Mouse (Mus musculus) neural tube, embryonic 13.5 days (tissue): Measurements from ENCODE around the gene Slc7a15. TPM values are rescaled to one million over a fixed set of nuclear protein-coding genes. Genes with fewer than 3 reads are reported as not detected.
"Not testable (repeated sequence)": the region's sequence is repeated elsewhere in the genome, so short reads cannot be mapped to it uniquely, and the experiment has no call there.

Experiments used
- ATAC-seq: fragments of 200-750 bp; cut with Nextera tagmentation; 2 replicates; pipeline ENCODE4 v1.8.0; 2017; ENCODE audit warnings: low read depth, mild to moderate bottlenecking, moderate TSS enrichment, moderate library complexity
- H3K27ac ChIP-seq: fragments of 300-500 bp; sonication (generic); replicated peaks from 2 replicates; pipeline ENCODE4 v1.5.1; 2015; ENCODE audit warnings: moderate library complexity, mild to moderate bottlenecking, inconsistent platforms
- H3K27me3 ChIP-seq: fragments of 300-500 bp; sonication (generic); 2 replicates; pipeline ENCODE4 v1.6.1; 2015; ENCODE audit warnings: mild to moderate bottlenecking, inconsistent platforms
- H3K36me3 ChIP-seq: fragments of 300-500 bp; sonication (generic); 2 replicates; pipeline ENCODE4 v1.6.1; 2015; ENCODE audit warnings: mild to moderate bottlenecking, inconsistent platforms
- H3K4me1 ChIP-seq: fragments of 300-500 bp; sonication (generic); replicated peaks from 2 replicates; pipeline ENCODE4 v1.6.1; 2015; ENCODE audit warnings: inconsistent platforms
- H3K4me2 ChIP-seq: fragments of 300-500 bp; sonication (generic); 2 replicates; pipeline ENCODE4 v1.6.1; 2015; ENCODE audit warnings: inconsistent platforms, mild to moderate bottlenecking, moderate library complexity
- H3K4me3 ChIP-seq: fragments of 300-500 bp; sonication (generic); 2 replicates; pipeline ENCODE4 v1.5.1; 2015; ENCODE audit warnings: mild to moderate bottlenecking, inconsistent platforms
- H3K9ac ChIP-seq: fragments of 300-500 bp; sonication (generic); 2 replicates; pipeline ENCODE4 v1.6.1; 2015; ENCODE audit warnings: moderate library complexity, mild to moderate bottlenecking, inconsistent platforms
- H3K9me3 ChIP-seq: fragments of 300-500 bp; sonication (generic); 2 replicates; pipeline ENCODE4 v1.6.1; 2016; ENCODE audit warnings: inconsistent platforms
- WGBS: fragments of 180-500 bp; shearing (Covaris S2); methylation state at CpG from one replicate; pipeline ENCODE4 v1.1.7; 2015; 5-methylcytosine and 5-hydroxymethylcytosine counted together
- polyA plus RNA-seq: library from polyadenylated mRNA; unstranded; fragments of >200 nt; fragmentation: Nextera tagmentation; extraction: Ambion mirVana; gene quantifications from 2 replicates; pipeline ENCODE4 v1.2.1, GENCODE M21; 2015

Gene Slc7a15
- not detected in 2 replicates for polyA plus RNA-seq

DNA sequence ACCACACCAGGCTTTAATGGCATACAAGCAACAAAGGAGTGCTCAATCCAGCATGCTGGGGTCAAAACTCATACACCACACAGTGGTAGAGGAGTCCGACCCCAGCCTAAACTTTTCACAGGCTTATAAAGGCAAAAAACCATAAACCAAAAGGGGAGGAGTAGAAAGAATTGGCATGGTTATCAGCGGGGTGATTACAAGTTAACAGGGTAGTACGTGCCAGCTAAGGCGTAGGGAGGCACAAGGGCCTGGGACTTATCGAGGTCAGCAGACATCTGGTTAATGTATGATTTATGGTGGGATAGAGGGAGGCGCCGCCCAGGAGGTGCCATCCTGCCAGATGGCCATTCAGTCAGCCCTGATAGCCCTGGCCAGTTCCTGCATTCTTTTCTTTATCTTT is at the start of gene Slc7a15:
Slc7a15 (minus strand) TSS at position 101 of the 400 bp plus-strand sequence.
- not testable (repeated sequence) for H3K9me3 ChIP-seq, H3K9ac ChIP-seq, H3K4me1 ChIP-seq, ATAC-seq, H3K4me3 ChIP-seq, H3K27me3 ChIP-seq, H3K27ac ChIP-seq, H3K4me2 ChIP-seq, H3K36me3 ChIP-seq
- 93% methylated on average over 7 of the region's 7 CpGs for WGBS

DNA sequence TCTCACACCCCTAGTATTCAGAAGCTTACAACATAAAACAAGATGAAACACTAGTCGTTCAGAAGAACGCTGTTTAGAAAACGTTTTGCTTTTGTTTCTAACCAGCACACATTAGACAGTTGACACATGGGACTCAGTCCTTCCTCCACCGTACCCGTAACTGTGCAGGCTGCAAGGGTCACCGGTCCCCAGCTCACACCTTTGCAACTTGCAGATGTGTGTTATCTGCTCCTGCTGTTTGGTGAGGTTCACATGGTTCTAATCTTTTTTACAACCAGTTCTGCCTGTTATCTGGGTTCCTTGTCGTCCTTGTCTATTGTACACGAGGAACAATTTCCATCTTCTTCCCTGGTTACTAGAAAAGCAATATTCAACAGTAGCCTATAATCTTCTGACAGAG is 49.3 kb upstream of the Slc7a15 start:
- H3K27ac ChIP-seq, H3K36me3 ChIP-seq, H3K4me1 ChIP-seq, ATAC-seq, H3K4me3 ChIP-seq, H3K27me3 ChIP-seq, H3K9ac ChIP-seq, H3K9me3 ChIP-seq, H3K4me2 ChIP-seq: not testable (repeated sequence)
- 75% methylated on average over 8 of the region's 8 CpGs for WGBS

DNA sequence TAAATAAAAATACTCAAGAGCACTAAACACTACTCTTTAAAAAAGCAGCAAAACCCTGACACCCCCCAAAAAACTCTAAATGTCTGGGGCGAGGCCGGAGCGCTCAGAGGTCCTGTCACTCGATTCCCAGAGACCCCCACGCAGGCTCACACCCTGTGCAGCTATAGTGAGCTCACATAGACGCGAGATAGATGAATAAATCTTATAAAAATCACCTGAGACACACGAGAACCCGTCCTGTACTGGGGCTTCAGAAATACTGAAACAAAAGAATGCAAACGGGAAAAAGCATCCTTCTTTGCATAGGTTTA is 42.5 kb upstream of the Slc7a15 start:
- Histone ChIP-seq H3K27ac (peak overlapping the region; percentile 97), H3K4me3 (peak overlapping the region; percentile 80), H3K4me1 (peaks cover 4% of the 10 kb centered on the region; the same call in 1 of the 2 replicates), H3K4me2 (peak overlapping the region; percentile 55), H3K27me3 (no peaks in the 10 kb centered on the region), H3K36me3 (0 out of 2 replicates have a peak, but pooled peaks cover 3% of the 10 kb centered on the region), H3K9ac (peak overlapping the region; percentile 91), H3K9me3 (no peaks in the 10 kb centered on the region)
- peak; percentile 78 for ATAC-seq
- 2% methylated on average over 10 of the region's 10 CpGs for WGBS

DNA sequence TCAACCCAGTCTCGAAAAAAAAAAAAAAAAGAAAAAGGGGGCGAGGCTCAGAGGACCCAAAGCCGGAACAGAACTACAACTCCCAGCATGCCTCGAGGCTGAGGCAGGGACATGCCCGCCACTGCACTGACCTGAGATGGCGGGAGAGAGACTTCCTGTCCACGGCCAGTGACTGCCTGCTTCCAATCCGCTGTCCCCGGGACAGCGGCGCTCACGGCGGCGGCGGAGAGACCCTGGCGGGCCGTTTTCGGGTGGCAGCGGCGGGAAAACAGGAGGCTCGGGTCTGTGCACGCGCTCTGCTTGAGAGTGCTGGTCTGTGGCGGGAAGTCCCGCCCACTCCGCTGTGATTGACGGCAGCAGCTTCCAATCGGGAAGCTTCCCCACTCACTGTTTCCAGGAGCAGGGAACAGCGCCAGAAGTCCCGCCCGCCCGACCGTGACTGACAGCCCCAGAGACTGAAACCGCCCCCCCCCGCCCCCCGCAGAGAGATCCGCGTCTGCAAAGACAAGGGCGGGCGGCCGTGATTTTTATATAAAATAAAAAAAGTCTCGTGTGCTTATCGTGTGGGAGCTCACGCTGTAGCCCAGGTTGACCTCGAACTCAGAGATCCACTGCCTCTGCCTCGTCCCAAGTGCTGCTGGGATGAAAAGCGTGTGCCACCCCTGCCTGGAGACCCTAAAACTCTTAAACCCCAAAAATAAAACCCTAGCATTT is 42.0 kb upstream of the Slc7a15 start:
- ATAC-seq, result peak; percentile 99
- Histone ChIP-seq H3K4me3 (peak overlapping the region; percentile 80), H3K4me2 (peak overlapping the region; percentile 63), H3K9me3 (no peaks in the 10 kb centered on the region), H3K9ac (peak overlapping the region; percentile 91), H3K36me3 (0 out of 2 replicates have a peak, but pooled peaks cover 3% of the 10 kb centered on the region), H3K27ac (peak overlapping the region; percentile 97), H3K4me1 (peaks cover 4% of the 10 kb centered on the region; the same call in 1 of the 2 replicates), H3K27me3 (no peaks in the 10 kb centered on the region)
- under 1% methylated on average over 47 of the region's 47 CpGs for WGBS

GRCm38 (mm10) chr12:8640186-8640585 is 41.3 kb upstream of the Slc7a15 start:
- not testable (repeated sequence) for H3K27ac ChIP-seq, H3K4me1 ChIP-seq, H3K36me3 ChIP-seq, H3K9me3 ChIP-seq, H3K27me3 ChIP-seq
- WGBS, result 0% methylated on average over 2 of the region's 2 CpGs
- Histone ChIP-seq H3K4me3 (peak overlapping the region; percentile 80), H3K4me2 (peak overlapping the region; percentile 63), H3K9ac (peak overlapping the region; percentile 63)
- peak; percentile 6; the same call in 1 of the 2 replicates for ATAC-seq

- 75% methylated on average over 10 of the region's 10 CpGs for WGBS
- not testable (repeated sequence) for H3K4me1 ChIP-seq, H3K4me2 ChIP-seq, H3K27me3 ChIP-seq, H3K9me3 ChIP-seq, H3K27ac ChIP-seq, H3K36me3 ChIP-seq, H3K9ac ChIP-seq, H3K4me3 ChIP-seq, ATAC-seq
These were observed 39.7 kb upstream of the Slc7a15 start for GRCm38 (mm10) chr12:8638411-8639087.

DNA sequence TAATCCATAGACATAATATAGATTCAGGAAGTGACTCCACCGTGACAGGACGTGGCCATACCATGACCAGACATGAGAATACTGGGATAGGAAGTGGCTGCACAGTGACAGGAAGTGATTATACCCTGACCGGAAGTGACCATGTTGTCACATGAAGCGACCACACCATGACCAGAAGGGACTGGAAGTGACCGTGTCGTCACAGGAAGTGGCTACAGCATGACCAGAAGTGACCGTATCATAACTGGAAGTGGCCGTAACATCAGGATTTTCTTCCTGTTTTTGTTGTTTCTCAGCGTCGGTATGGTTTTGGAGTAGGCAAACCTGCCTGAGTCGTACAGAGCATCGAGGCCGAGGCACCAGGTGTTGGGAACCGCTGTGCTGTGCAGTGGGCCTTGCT is 38.1 kb upstream of the Slc7a15 start:
- WGBS, result 91% methylated on average over 14 of the region's 14 CpGs
- Histone ChIP-seq H3K4me2 (no peak overlapping the region), H3K9ac (no peak overlapping the region), H3K4me1 (peaks cover 4% of the 10 kb centered on the region; the same call in 1 of the 2 replicates), H3K36me3 (0 out of 2 replicates have a peak, but pooled peaks cover 3% of the 10 kb centered on the region), H3K4me3 (no peak overlapping the region), H3K27me3 (no peaks in the 10 kb centered on the region), H3K27ac (no peak overlapping the region), H3K9me3 (no peaks in the 10 kb centered on the region)
- no peak for ATAC-seq

GRCm38 (mm10) chr12:8635546-8635945 is 36.7 kb upstream of the Slc7a15 start:
- H3K4me2 ChIP-seq, result no peak overlapping the region
- WGBS, result 94% methylated on average over 4 of the region's 4 CpGs
- peaks cover 4% of the 10 kb centered on the region; the same call in 1 of the 2 replicates for H3K4me1 ChIP-seq
- no peak overlapping the region for H3K4me3 ChIP-seq
- H3K9me3 ChIP-seq, result no peaks in the 10 kb centered on the region
- no peak overlapping the region for H3K9ac ChIP-seq
- ATAC-seq, result no peak
- no peaks in the 10 kb centered on the region for H3K27me3 ChIP-seq
- H3K27ac ChIP-seq, result no peak overlapping the region
- 0 out of 2 replicates have a peak, but pooled peaks cover 3% of the 10 kb centered on the region for H3K36me3 ChIP-seq

DNA sequence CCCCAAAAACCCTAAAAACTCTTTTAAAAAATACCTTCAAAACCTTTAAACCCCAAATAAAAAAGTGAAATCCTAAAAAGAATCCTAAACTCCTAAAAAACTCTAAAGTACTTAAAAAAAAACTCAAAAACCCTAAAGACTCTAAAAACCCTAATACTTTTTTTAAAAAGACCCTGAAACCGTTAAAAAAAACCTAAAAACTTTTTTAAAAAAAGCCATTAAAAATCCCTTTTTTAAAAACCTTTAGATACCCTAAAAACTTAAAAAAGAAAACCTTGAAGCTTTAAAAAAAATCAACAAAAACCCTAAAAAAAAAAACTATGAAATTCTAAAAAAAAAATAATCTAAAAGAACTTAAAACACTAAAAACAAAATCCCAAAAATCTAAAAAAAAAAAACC is 35.4 kb upstream of the Slc7a15 start:
- H3K4me1 ChIP-seq, result no peaks in the 10 kb centered on the region

GRCm38 (mm10) chr12:8632737-8633365 is 34.0 kb upstream of the Slc7a15 start:
- H3K4me3 ChIP-seq, result no peak overlapping the region

More for the DNA sequence above, 35.4 kb upstream of the Slc7a15 start:
- WGBS, result 96% methylated on average over 1 of the region's 1 CpGs
- ATAC-seq, result no peak
- Histone ChIP-seq H3K4me3 (no peak overlapping the region), H3K36me3 (0 out of 2 replicates have a peak, but pooled peaks cover 3% of the 10 kb centered on the region), H3K27me3 (no peaks in the 10 kb centered on the region), H3K9me3 (no peaks in the 10 kb centered on the region), H3K27ac (no peak overlapping the region), H3K4me2 (no peak overlapping the region), H3K9ac (no peak overlapping the region)

GRCm38 (mm10) chr12:8631691-8632090 is 32.8 kb upstream of the Slc7a15 start:
- Histone ChIP-seq H3K36me3 (no peaks in the 10 kb centered on the region), H3K4me1 (no peaks in the 10 kb centered on the region), H3K9ac (no peak overlapping the region), H3K27me3 (no peaks in the 10 kb centered on the region), H3K4me3 (no peak overlapping the region), H3K9me3 (no peaks in the 10 kb centered on the region), H3K4me2 (no peak overlapping the region), H3K27ac (no peak overlapping the region)
- 86% methylated on average over 1 of the region's 1 CpGs for WGBS
- no peak for ATAC-seq

More at GRCm38 (mm10) chr12:8632737-8633365, 34.0 kb upstream of the Slc7a15 start:
- no peaks in the 10 kb centered on the region for H3K9me3 ChIP-seq
- no peaks in the 10 kb centered on the region for H3K4me1 ChIP-seq
- no peak overlapping the region for H3K4me2 ChIP-seq
- 0 out of 2 replicates have a peak, but pooled peaks cover 3% of the 10 kb centered on the region for H3K36me3 ChIP-seq
- WGBS, result 86% methylated on average over 2 of the region's 2 CpGs
- H3K27me3 ChIP-seq, result no peaks in the 10 kb centered on the region
- H3K27ac ChIP-seq, result no peak overlapping the region
- no peak overlapping the region for H3K9ac ChIP-seq
- no peak for ATAC-seq

DNA sequence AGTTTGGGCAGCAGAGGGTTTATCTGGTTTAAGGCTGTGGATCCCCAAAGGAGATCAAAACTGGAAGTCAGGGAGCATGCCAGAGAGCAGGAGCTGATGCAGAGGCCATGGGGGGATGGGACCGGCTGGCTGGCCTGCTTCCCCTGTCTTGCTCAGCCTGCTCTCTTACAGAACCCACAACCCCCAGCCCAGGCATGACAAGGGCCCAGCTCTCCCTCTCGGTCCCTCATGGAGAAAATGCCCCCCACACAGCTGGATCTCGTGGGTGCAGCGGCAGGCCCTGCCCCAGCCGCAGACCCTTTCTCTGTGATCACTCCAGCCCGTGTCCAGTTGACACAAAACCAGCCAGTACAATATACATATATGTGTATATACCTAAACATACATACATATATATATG is 30.7 kb upstream of the Slc7a15 start:
- peak; percentile 8; the same call in 1 of the 2 replicates for ATAC-seq
- H3K9me3 ChIP-seq, result no peaks in the 10 kb centered on the region
- 97% methylated on average over 6 of the region's 6 CpGs for WGBS
- no peak overlapping the region for H3K4me2 ChIP-seq
- H3K27me3 ChIP-seq, result no peaks in the 10 kb centered on the region
- H3K36me3 ChIP-seq, result no peaks in the 10 kb centered on the region
- H3K4me1 ChIP-seq, result no peaks in the 10 kb centered on the region
- no peak overlapping the region for H3K27ac ChIP-seq
- no peak overlapping the region for H3K9ac ChIP-seq
- no peak overlapping the region for H3K4me3 ChIP-seq
